Mouse (Mus musculus) lung, postnatal 0 days (tissue): ENCODE data around the gene Borcs7.

ENCODE experiments used
- CTCF ChIP-seq: IDR thresholded peaks from 2 replicates; pipeline ENCODE4 v1.5.1; 2016; ENCODE audit warnings: antibody characterized with exemption, mild to moderate bottlenecking
- EP300 ChIP-seq: IDR thresholded peaks from 2 replicates; pipeline ENCODE4 v1.6.1; 2016; ENCODE audit warnings: antibody characterized with exemption, mild to moderate bottlenecking, control low read depth

GRCm38 (mm10) chr19:46740341-46741008 is 50.8 kb downstream of the Borcs7 start:
- TF ChIP-seq CTCF (peak; percentile 90), EP300 (no peak)
